Mouse (Mus musculus) limb, embryonic 10.5 days (tissue): ENCODE results near the gene Fam98c. TPM values are rescaled to one million over a fixed set of nuclear protein-coding genes. Genes with fewer than 3 reads are reported as not detected.

Experiments used
- DNase-seq: peaks from one replicate; pipeline ENCODE4 v3.0.0-alpha.2; 2017; ENCODE audit warnings: low spot score
- H3K27ac ChIP-seq: fragments of 300-500 bp; sonication (generic); 2 replicates; pipeline ENCODE4 v1.5.1; 2016; ENCODE audit warnings: mild to moderate bottlenecking
- H3K27me3 ChIP-seq: fragments of 300-500 bp; sonication (generic); 2 replicates; pipeline ENCODE4 v1.6.1; 2016; ENCODE audit warnings: low read depth, mild to moderate bottlenecking; ENCODE audit not compliant: poor library complexity, severe bottlenecking
- H3K36me3 ChIP-seq: fragments of 300-500 bp; sonication (generic); 2 replicates; pipeline ENCODE4 v1.6.1; 2016; ENCODE audit warnings: mild to moderate bottlenecking, moderate library complexity
- H3K4me1 ChIP-seq: fragments of 300-500 bp; sonication (generic); 2 replicates; pipeline ENCODE4 v1.6.1; 2016
- H3K4me3 ChIP-seq: fragments of 300-500 bp; sonication (generic); 2 replicates; pipeline ENCODE4 v1.5.1; 2016; ENCODE audit warnings: mild to moderate bottlenecking, moderate library complexity
- H3K9me3 ChIP-seq: fragments of 300-500 bp; sonication (generic); replicated peaks from 2 replicates; pipeline ENCODE4 v1.6.1; 2016; ENCODE audit warnings: mild to moderate bottlenecking
- WGBS: fragments of 180-500 bp; shearing (Covaris S2); methylation state at CpG from one replicate; pipeline ENCODE4 v1.1.7; 2016; 5-methylcytosine and 5-hydroxymethylcytosine counted together
- polyA plus RNA-seq: library from polyadenylated mRNA; unstranded; fragments of >200 nt; fragmentation: Nextera tagmentation; extraction: Ambion mirVana; gene quantifications from 2 replicates; pipeline ENCODE4 v1.2.1, GENCODE M21; 2016

Fam98c gene
- polyA plus RNA-seq, 1 experiment from 2014 or later = 11.2 TPM

- no peak overlapping the region for H3K27ac ChIP-seq
- no peaks in the 10 kb centered on the region for H3K9me3 ChIP-seq
- H3K4me1 ChIP-seq = peaks cover 37% of the 10 kb centered on the region
- WGBS = 93% methylated on average over 9 of the region's 9 CpGs
- H3K27me3 ChIP-seq = peaks cover 3% of the 10 kb centered on the region; the same call in 1 of the 2 replicates
- no peaks in the 10 kb centered on the region for H3K36me3 ChIP-seq
- no peak overlapping the region for H3K4me3 ChIP-seq
- DNase-seq = no peak
Measured at GRCm38 (mm10) chr7:29122821-29123220, 33.2 kb downstream of the Fam98c start.

DNA sequence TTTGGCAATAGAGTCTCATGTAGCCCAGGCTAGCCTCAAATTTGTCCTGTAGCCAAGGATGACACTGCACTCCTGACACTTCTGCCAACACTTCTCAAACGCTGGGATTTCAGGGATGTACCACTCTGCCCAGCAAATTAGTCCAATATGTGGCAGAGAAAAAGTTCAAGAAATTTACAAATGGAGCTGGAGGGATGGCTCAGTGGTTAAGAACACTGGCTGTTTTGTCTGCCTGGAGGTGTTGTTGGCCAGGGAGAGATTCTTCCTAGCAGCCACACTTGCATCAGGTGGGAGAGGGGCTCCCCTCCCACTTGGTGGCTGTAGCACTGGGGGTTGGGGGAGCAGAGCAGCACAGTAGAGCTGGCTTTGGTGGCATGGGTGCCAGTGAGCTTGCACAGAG lies 36.5 kb downstream of the Fam98c start:
- no peak for DNase-seq
- Histone ChIP-seq H3K27ac (no peak overlapping the region), H3K27me3 (no peaks in the 10 kb centered on the region; the same call in 1 of the 2 replicates), H3K9me3 (no peaks in the 10 kb centered on the region), H3K4me1 (peaks cover 26% of the 10 kb centered on the region), H3K4me3 (no peak overlapping the region), H3K36me3 (peaks cover 6% of the 10 kb centered on the region; the same call in 1 of the 2 replicates)
- 73% methylated on average over 1 of the region's 1 CpGs for WGBS

DNA sequence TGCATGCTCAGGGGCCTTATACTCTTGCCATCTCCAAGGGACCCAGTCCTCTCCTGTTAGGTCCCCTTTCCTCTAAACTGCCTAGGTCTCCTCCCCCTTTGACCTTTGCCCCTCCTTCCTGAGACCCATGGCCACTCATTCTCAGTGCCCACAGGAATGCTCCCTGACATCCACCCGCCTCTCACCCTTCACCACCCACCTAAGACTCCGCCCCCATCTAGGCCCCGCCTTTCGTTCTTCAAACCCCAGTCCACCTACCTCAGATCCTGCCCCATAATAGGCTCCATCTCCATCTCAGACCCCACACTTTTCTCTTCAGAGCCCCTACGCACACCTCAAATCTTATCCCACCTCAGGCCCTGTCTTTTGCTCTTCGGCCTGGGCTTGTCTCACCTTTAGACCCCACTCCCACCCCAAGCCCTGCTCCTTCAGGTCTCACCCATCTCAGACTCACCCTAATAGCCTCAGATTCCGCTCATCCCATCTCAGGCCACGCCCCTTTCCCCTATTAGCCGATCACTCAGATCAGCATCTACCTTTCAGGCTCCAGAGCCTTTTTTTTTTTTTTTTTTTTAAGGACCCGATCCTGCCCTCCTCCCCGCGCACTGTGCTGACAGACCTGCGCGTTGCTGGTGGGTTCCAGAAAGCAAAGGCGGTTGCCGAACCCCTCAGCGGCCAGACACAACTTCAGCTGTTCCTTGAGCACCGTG lies 37.7 kb downstream of the Fam98c start:
- peak; percentile 38 for DNase-seq
- Histone ChIP-seq H3K9me3 (no peaks in the 10 kb centered on the region), H3K4me1 (peaks cover 14% of the 10 kb centered on the region), H3K27me3 (no peaks in the 10 kb centered on the region), H3K27ac (no peak overlapping the region), H3K36me3 (peaks cover 6% of the 10 kb centered on the region; the same call in 1 of the 2 replicates), H3K4me3 (no peak overlapping the region)
- 9% methylated on average over 18 of the region's 18 CpGs for WGBS

- Histone ChIP-seq H3K4me3 (peak overlapping the region; percentile 44), H3K27me3 (no peaks in the 10 kb centered on the region), H3K36me3 (peaks cover 8% of the 10 kb centered on the region; the same call in 1 of the 2 replicates), H3K9me3 (no peaks in the 10 kb centered on the region), H3K4me1 (peaks cover 16% of the 10 kb centered on the region), H3K27ac (peak overlapping the region; percentile 71)
- 25% methylated on average over 38 of the region's 38 CpGs for WGBS
- DNase-seq = peak; percentile 63
Measured at GRCm38 (mm10) chr7:29108992-29109955, 46.8 kb downstream of the Fam98c start.

Other genes with a start within 250 kb of the Fam98c start
- gene Actn4, start 193.9 kb downstream of the Fam98c start, polyA plus RNA-seq = 253 and 285 TPM in 2 replicates
- gene Eif3k, start 174.4 kb downstream of the Fam98c start, polyA plus RNA-seq = 446 and 467 TPM in 2 replicates
- gene Map4k1, start 174.2 kb downstream of the Fam98c start, polyA plus RNA-seq = 18.9 and 19.4 TPM in 2 replicates
- 1.8 and 2.2 TPM in 2 replicates for gene Ryr1, start 31.1 kb downstream of the Fam98c start, polyA plus RNA-seq
- 0.60 and 0.70 TPM in 2 replicates for gene Rasgrp4, start 21.4 kb downstream of the Fam98c start, polyA plus RNA-seq
- 0.29 and 0.38 TPM in 2 replicates for gene Ggn, start 14.0 kb upstream of the Fam98c start, polyA plus RNA-seq
- gene Spred3, start 14.2 kb upstream of the Fam98c start, polyA plus RNA-seq = 2.7 and 3.3 TPM in 2 replicates
- 321 and 323 TPM in 2 replicates for gene Psmd8, start 24.5 kb upstream of the Fam98c start, polyA plus RNA-seq
- 0.06 and 0.45 TPM in 2 replicates for gene Catsperg1, start 57.8 kb upstream of the Fam98c start, polyA plus RNA-seq
- gene Kcnk6, start 76.3 kb upstream of the Fam98c start, polyA plus RNA-seq = 0.70 and 1.2 TPM in 2 replicates
- 99.8 and 103 TPM in 2 replicates for gene Yif1b, start 82.1 kb upstream of the Fam98c start, polyA plus RNA-seq
- gene 2200002D01Rik, start 92.2 kb upstream of the Fam98c start, polyA plus RNA-seq = 2.6 and 3.4 TPM in 2 replicates
- 58.8 and 71.8 TPM in 2 replicates for gene Spint2, start 125.7 kb upstream of the Fam98c start, polyA plus RNA-seq
- 5.4 and 6.1 TPM in 2 replicates for gene Ppp1r14a, start 133.1 kb upstream of the Fam98c start, polyA plus RNA-seq
- gene Dpf1, start 147.7 kb upstream of the Fam98c start, polyA plus RNA-seq = 24.0 and 32.9 TPM in 2 replicates